Mouse (Mus musculus): ENCODE measurements around the gene Foxa3. TPM values are rescaled to one million over a fixed set of nuclear protein-coding genes. Genes with fewer than 3 reads are reported as not detected.
A peak's percentile ranks its signal among the peaks of the same experiment; 100 is the strongest.

Gene Foxa3
- polyA plus RNA-seq, 1 experiment from 2014 or later: not detected

DNA sequence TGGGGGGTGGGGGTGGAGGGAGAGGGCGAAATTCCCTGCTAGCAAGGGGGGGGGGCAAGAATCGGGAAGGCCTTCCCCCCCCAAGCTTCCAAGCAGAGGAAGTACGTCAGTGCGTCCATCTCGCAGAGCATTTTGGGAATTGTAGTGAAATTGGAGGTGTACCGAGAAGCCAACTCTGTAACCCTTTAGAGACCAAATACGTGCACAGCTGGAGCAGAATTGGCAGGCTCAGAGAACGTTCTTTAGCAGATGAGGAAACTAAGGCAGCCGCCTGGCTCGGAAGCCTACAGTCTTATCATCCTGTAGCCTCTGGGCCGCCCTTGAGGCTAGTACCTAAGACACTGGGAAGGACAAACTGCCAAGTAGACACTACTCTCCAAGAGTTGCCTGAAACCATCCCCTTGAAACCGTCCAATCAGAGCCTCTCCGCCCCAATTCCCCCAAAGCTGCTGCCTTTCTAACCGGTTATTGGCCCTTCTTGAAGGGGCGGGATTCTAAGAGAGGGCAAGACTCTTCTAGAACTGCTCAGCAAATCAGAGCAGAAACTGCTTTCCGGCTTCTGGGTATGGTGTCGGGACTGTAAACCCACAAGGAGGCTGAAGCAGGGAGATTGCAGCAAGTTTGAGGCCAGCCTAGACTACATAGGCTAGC, 20.4 kb downstream of the Foxa3 start:
- Histone ChIP-seq H3K4me3 (peak overlapping the region; percentile 53), H3K27me3 (ENCODE audit: low read depth, poor library complexity, severe bottlenecking) (no peaks in the 10 kb centered on the region), H3K27ac (peak overlapping the region; percentile 87), H3K4me1 (peaks cover 72% of the 10 kb centered on the region), H3K9me3 (replicated peaks) (no peaks in the 10 kb centered on the region), H3K36me3 (peaks cover 32% of the 10 kb centered on the region)
- peak; percentile 80 for DNase-seq (ENCODE audit: low spot score)
- WGBS: 3% methylated on average over 17 of the region's 17 CpGs

DNA sequence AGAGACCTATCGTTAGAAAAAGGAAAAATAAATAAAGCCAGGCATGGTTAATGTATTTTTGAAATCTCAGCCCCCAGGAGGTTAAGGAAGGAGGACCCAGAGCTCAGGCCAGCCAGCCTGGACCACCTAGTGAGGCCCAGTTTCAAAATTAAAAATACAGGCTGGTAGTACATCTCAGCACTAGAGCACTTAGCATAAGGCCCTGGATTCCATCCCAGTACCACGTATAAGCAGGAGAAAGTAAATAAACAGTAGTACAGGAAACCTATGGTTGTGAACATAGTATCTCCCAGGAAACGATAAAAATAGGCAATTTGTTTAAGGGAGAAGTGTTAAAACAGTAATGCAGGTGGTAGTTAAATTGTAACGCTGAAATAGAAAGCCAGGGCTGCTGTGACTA, 21.2 kb downstream of the Foxa3 start:
- H3K4me3 ChIP-seq: peak overlapping the region; percentile 53
- H3K27ac ChIP-seq: peak overlapping the region; percentile 87
- peaks cover 63% of the 10 kb centered on the region for H3K4me1 ChIP-seq
- WGBS: 37% methylated on average over 4 of the region's 4 CpGs
- H3K9me3 ChIP-seq (replicated peaks): no peaks in the 10 kb centered on the region
- peaks cover 32% of the 10 kb centered on the region for H3K36me3 ChIP-seq
- no peak for DNase-seq (ENCODE audit: low spot score)
- no peaks in the 10 kb centered on the region for H3K27me3 ChIP-seq (ENCODE audit: low read depth, poor library complexity, severe bottlenecking)

DNA sequence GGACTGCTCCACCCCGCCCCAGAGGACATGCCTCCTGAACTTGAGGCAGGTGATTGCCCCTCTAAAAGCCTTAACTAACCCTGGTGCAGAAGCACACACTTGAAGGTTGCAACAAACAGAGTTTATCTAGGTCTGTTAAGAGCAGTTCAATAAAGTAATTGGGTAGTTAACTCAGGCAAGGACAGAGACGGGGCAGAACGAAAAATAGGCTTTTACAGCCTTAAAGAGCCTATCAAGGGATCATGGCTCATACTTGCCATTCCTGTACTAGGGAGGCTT, 21.6 kb downstream of the Foxa3 start:
- 53% methylated on average over 3 of the region's 3 CpGs for WGBS
- Histone ChIP-seq H3K27me3 (ENCODE audit: low read depth, poor library complexity, severe bottlenecking) (no peaks in the 10 kb centered on the region), H3K4me1 (peaks cover 60% of the 10 kb centered on the region), H3K27ac (no peak overlapping the region; the same call in 1 of the 2 replicates), H3K9me3 (replicated peaks) (no peaks in the 10 kb centered on the region), H3K36me3 (peaks cover 28% of the 10 kb centered on the region), H3K4me3 (no peak overlapping the region; the same call in 1 of the 2 replicates)
- no peak for DNase-seq (ENCODE audit: low spot score)

DNA sequence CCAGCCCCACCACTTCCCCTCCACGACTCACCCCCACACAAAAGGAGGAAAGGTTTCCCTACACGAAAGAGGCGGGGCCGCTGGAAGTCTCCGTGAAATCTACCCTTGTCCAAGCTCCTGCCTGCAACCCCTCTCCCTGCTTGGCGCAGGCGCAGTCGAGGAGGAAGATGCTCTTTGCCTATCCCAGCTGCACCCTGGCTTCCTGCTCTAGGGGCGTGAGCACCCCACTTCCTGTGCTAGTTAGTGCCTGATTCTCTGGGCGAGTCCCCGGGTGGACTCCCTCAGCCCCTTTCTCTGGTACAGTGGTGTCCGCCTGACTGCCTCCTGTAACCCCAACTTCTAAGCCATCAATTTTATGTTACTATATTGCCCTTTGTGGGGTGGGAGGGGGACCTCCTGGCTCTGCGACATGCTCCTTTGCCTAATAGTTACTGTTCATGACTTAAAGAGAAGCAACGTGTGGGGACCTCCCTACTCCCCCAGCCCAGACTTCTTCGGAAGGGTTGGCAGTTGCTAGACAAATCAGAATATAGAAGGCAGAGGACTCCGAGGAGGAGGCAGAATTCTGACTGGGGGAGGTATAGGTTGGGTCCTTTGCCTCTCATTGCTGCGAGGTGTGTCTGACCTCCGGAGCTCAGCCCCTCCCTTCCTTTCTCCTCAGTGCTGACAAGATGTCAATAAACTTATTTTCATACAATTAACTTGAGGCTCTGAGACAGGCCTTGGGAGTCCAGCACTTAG, 22.1 kb downstream of the Foxa3 start:
- Histone ChIP-seq H3K4me3 (peak overlapping the region; percentile 46), H3K4me1 (peaks cover 55% of the 10 kb centered on the region), H3K27me3 (ENCODE audit: low read depth, poor library complexity, severe bottlenecking) (no peaks in the 10 kb centered on the region), H3K36me3 (peaks cover 28% of the 10 kb centered on the region), H3K27ac (peak overlapping the region; percentile 80), H3K9me3 (replicated peaks) (no peaks in the 10 kb centered on the region)
- 31% methylated on average over 18 of the region's 18 CpGs for WGBS
- no peak for DNase-seq (ENCODE audit: low spot score)

DNA sequence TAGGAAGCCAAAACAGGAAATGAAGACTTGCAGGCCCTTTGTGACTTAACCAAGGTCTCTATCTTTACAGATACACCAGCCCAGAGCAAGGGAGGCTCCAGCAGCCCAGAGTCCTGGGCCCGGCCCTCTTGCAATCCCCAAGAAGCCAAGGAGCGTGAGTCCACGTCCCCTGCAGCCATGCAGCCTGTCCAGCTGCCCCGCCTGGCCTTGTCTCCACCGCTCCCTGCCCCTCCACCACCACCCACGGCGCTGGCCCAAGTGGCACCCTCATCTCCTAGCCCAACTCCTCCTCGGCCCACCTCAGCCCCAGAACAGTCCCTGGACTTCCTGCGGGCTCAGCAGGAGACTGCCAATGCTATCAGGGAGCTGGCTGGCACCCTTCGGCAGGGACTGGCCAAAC, 22.9 kb downstream of the Foxa3 start:
- H3K4me1 ChIP-seq: peaks cover 46% of the 10 kb centered on the region
- H3K27ac ChIP-seq: peak overlapping the region; percentile 80
- no peaks in the 10 kb centered on the region for H3K9me3 ChIP-seq (replicated peaks)
- H3K27me3 ChIP-seq (ENCODE audit: low read depth, poor library complexity, severe bottlenecking): no peaks in the 10 kb centered on the region
- H3K4me3 ChIP-seq: peak overlapping the region; percentile 46
- peaks cover 25% of the 10 kb centered on the region for H3K36me3 ChIP-seq
- 52% methylated on average over 10 of the region's 10 CpGs for WGBS
- no peak for DNase-seq (ENCODE audit: low spot score)

DNA sequence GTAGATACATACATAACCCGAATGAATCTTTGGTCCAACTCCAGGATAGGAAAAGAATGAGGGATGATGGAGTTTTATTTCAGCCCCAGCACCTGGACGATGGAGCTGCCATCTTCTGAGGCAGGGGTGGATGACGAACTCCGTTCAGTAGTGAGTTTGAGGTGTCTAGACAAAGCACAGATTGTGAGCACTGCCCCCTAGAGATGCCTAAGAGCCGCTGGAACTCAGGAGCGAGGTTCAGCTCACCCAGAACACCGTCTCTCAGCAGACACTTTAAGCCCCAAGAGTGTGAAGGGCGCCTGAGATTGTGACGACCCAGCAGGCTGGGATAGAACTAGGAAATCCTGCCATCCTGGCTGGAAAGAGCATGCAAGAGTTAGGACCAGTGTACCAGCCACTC, 24.5 kb downstream of the Foxa3 start:
- peaks cover 6% of the 10 kb centered on the region for H3K27me3 ChIP-seq (ENCODE audit: low read depth, poor library complexity, severe bottlenecking)
- WGBS: 55% methylated on average over 9 of the region's 9 CpGs
- peaks cover 34% of the 10 kb centered on the region for H3K4me1 ChIP-seq
- peaks cover 18% of the 10 kb centered on the region for H3K36me3 ChIP-seq
- no peak overlapping the region for H3K27ac ChIP-seq
- no peaks in the 10 kb centered on the region for H3K9me3 ChIP-seq (replicated peaks)
- no peak overlapping the region for H3K4me3 ChIP-seq
- no peak for DNase-seq (ENCODE audit: low spot score)

DNA sequence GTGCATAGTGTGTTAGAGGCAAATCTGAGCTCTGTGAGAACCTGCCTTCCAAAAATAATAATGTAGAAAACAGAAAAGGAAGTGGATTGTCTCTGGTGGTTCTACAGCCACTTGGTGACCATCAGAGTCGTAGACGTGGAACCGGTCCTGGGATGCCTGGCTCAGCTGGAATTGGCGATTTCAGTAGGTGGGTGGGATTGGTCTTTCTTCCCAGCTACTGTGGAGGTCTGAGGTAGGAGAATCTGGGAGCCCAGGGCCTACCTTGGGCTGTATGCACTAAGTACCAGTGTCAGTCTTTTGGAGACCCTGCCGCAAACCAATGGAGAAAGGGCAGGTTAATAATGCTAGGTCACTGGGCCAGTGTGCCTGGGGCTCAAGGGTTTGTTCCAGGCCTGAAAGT, 30.3 kb downstream of the Foxa3 start:
- Histone ChIP-seq H3K4me1 (peaks cover 20% of the 10 kb centered on the region), H3K36me3 (peaks cover 21% of the 10 kb centered on the region), H3K27me3 (ENCODE audit: low read depth, poor library complexity, severe bottlenecking) (peaks cover 43% of the 10 kb centered on the region), H3K27ac (no peak overlapping the region), H3K9me3 (replicated peaks) (no peaks in the 10 kb centered on the region), H3K4me3 (no peak overlapping the region)
- no peak for DNase-seq (ENCODE audit: low spot score)
- WGBS: 87% methylated on average over 5 of the region's 5 CpGs

DNA sequence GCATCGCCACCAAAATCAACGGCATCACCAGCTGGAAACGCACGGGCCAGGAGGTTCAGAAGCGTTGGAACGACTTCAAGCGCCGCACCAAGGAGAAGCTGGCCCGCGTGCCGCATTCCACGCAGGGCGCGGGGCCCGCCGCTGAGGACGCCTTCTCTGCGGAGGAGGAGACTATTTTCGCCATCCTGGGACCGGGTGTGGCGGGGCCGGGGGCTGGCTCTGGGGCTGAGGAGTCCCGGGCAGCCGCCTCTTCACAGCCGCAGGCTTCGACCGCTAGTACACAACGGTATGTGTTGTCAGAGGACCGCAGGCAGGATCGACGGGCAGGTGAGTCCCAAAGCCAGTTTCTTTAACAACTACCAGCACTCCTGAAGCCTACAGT, 31.1 kb downstream of the Foxa3 start:
- peak; percentile 60 for DNase-seq (ENCODE audit: low spot score)
- Histone ChIP-seq H3K4me1 (peaks cover 20% of the 10 kb centered on the region), H3K27me3 (ENCODE audit: low read depth, poor library complexity, severe bottlenecking) (peaks cover 50% of the 10 kb centered on the region), H3K27ac (peak overlapping the region; percentile 59), H3K9me3 (replicated peaks) (no peaks in the 10 kb centered on the region), H3K4me3 (peak overlapping the region; percentile 51), H3K36me3 (peaks cover 15% of the 10 kb centered on the region)
- whole genome bisulfite sequencing: 5% methylated on average over 31 of the region's 31 CpGs

DNA sequence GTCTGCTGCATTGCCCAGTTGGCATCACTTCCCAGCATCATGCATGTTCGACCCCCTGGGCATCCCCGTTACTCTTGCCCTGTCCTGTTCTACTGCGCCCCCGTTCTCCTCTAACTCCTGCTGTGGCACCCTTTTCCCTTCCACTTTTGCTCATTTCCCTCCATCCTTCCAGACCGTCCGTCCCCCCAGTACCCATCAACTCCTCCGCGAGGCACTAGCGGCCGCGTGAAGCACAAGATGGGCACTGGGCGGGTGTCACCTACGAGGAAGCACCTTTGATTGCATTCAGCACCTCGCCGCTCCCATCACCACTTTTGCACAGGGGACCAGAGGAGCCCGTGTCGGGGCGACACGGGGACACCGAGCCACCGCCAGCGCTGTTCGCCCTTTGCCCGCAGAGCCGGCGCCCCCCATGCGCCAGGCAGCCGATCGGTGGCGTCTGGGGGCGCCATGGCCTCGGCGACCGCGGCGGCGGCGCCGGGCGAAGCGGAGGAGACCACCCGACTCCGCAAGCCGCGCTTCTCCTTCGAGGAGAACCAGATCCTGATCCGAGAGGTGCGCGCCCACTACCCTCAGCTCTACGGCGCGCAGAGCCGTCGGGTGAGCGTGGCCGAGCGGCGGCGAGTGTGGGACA, 31.6 kb downstream of the Foxa3 start:
- Histone ChIP-seq H3K36me3 (peaks cover 13% of the 10 kb centered on the region), H3K9me3 (replicated peaks) (no peaks in the 10 kb centered on the region), H3K4me1 (peaks cover 20% of the 10 kb centered on the region), H3K27me3 (ENCODE audit: low read depth, poor library complexity, severe bottlenecking) (peaks cover 51% of the 10 kb centered on the region), H3K27ac (peak overlapping the region; percentile 59), H3K4me3 (peak overlapping the region; percentile 51)
- peak; percentile 64 for DNase-seq (ENCODE audit: low spot score)
- WGBS: 1% methylated on average over 59 of the region's 59 CpGs

DNA sequence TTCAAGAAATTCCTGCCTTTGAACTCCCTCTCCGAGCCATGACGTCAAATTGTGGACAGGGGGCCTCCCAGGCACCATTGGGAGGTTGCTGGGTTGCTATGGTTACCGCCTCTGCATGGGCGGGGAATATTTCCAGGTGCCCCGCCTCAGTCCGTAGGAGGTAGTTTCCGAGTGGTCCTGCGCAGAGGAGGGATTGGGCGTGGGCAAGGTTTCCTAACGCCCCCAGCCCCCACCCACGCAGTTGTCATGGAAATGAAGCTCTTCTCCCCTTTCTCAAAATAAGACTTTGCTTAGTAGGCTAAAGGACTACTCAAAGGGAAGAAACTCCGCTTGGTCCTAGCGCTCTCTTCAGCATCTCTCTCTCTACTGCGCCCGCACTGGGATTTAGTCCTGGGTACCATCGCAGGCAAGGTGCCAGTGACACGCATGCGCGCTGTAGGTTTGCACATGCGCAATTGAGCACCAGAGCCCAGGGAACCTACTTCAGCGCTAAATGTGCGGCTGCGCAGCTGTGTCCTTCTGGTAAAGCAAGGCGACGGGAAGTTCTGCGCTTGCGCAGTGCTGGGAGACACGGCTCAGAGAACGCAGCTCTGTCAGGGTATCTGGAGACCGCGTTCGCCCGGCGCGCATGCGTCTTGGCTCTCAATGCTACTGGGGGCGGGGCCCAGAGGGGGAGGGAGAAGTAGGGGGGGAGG, 32.6 kb downstream of the Foxa3 start, which contains the start of gene Mypop:
Mypop (plus strand) TSS at position 645 of the 695 bp plus-strand sequence.
- DNase-seq (ENCODE audit: low spot score): peak; percentile 100
- Histone ChIP-seq H3K4me1 (peaks cover 20% of the 10 kb centered on the region), H3K9me3 (replicated peaks) (no peaks in the 10 kb centered on the region), H3K27me3 (ENCODE audit: low read depth, poor library complexity, severe bottlenecking) (peaks cover 51% of the 10 kb centered on the region), H3K4me3 (peak within 1 kb of the TSS; percentile 51), H3K36me3 (peaks cover 3% of the 10 kb centered on the region; the same call in 1 of the 2 replicates), H3K27ac (peak within 1 kb of the TSS; percentile 74)
- 0% methylated on average over 37 of the region's 37 CpGs for WGBS

DNA sequence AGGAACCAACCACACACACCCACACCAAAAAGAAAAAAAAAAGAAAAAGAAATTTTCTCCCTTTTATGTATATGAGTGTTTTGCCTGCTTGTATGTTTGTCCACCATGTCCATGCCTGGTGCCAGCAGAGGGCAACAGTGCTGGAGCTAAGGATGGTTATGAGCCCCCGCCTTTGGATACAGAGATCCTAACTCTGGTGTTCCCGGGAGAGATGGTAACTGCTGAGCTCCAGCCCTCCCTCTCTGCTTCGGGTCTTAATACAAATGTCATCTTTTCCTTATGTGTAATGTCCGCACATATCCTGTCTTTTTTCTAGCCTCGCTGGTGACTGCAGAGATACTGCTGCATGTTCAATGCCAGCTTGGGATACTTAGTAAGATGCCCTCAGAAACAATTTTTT, 33.3 kb downstream of the Foxa3 start:
- H3K36me3 ChIP-seq: peaks cover 3% of the 10 kb centered on the region; the same call in 1 of the 2 replicates
- H3K27ac ChIP-seq: peak overlapping the region; percentile 74
- H3K9me3 ChIP-seq (replicated peaks): no peaks in the 10 kb centered on the region
- 15% methylated on average over 5 of the region's 5 CpGs for WGBS
- DNase-seq (ENCODE audit: low spot score): no peak
- peaks cover 20% of the 10 kb centered on the region for H3K4me1 ChIP-seq
- H3K4me3 ChIP-seq: peak overlapping the region; percentile 51
- H3K27me3 ChIP-seq (ENCODE audit: low read depth, poor library complexity, severe bottlenecking): peaks cover 51% of the 10 kb centered on the region

DNA sequence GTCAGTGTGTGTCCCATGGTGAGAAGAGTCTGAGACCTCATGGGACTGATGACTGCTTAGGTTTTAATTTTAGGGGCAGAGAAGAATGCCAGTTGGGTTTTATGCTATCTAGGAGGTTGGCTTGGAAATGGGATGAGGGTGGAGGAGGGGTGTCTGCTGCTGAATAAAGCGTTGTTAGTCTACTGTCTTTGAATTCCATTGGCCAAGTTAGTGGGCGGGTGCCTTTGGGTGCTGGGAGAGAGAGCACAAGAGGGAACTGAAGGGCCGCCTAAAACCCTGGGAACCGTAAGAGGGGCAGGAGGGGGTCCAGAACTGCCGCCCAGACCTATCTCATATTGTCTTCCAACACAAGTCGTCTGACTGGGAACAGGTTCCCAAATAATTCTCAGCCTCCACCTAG, 34.6 kb downstream of the Foxa3 start:
- Histone ChIP-seq H3K27me3 (ENCODE audit: low read depth, poor library complexity, severe bottlenecking) (peaks cover 44% of the 10 kb centered on the region), H3K4me1 (peaks cover 20% of the 10 kb centered on the region), H3K36me3 (peaks cover 3% of the 10 kb centered on the region; the same call in 1 of the 2 replicates), H3K4me3 (no peak overlapping the region), H3K27ac (no peak overlapping the region), H3K9me3 (replicated peaks) (no peaks in the 10 kb centered on the region)
- 72% methylated on average over 6 of the region's 6 CpGs for WGBS
- DNase-seq (ENCODE audit: low spot score): no peak

DNA sequence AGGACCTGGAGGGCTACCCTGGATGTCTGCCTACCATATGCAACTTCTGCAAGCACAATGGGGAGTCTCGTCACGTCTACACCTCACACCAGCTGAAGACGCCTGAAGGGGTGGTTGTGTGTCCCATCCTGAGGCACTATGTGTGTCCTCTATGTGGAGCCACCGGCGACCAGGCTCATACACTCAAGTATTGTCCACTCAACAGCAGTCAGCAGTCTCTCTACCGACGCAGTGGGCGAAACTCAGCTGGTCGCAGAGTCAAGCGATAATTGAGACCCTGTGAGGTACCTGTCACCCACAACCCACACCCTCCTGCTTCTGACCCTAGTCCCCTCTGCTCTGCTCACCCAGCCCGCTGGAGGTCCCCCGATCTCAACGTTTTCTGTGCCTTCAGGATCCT, 35.6 kb downstream of the Foxa3 start:
- Histone ChIP-seq H3K4me1 (peaks cover 20% of the 10 kb centered on the region), H3K27me3 (ENCODE audit: low read depth, poor library complexity, severe bottlenecking) (peaks cover 33% of the 10 kb centered on the region), H3K9me3 (replicated peaks) (no peaks in the 10 kb centered on the region), H3K27ac (no peak overlapping the region), H3K4me3 (no peak overlapping the region), H3K36me3 (no peaks in the 10 kb centered on the region)
- DNase-seq (ENCODE audit: low spot score): no peak
- WGBS: 73% methylated on average over 13 of the region's 13 CpGs
